Mouse (Mus musculus): ENCODE data around the gene Vasp.

The Vasp gene

DNA sequence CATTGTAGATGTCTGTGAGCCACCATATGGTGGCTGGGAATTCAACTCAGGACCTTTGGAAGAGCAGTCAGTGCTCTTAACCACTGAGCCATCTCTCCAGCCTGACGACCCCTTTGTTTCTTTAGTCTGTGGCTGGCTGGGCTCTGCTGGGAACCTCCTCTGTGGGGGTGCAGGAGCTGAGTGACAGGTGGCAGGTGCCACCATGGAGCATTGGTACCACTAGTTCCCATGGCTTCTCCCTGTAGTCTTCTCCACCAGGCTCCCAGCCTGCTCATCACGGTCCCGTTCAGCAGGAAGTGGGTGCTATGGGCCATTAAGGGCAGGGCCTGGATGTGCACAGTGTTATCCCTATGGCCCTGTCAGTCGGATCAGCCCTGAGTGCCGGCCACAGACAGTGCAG lies 37.0 kb downstream of the Vasp start:
- DNase-seq: no peak

- no peak for DNase-seq
Observed at GRCm38 (mm10) chr7:19231849-19232248, 39.8 kb downstream of the Vasp start.

DNA sequence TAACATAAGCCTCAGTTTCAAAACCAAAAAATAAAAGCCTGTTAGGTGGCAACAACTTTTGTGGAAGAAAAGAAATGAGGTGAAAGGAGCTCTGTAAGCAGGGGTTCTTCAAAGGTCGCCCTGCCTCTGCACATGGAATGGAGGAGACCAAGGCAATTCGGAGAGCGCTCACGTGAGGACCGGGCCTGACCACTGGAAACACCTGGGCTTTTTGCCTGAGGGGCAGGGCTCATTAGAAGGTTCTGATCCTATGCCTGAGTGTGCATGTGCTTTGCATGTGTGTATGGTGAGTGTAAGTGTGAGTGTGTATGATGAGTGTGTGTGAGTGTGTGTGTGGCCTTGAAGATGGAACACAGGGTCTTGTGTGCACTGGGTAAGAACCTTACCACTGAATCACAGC lies 40.7 kb downstream of the Vasp start:
- no peak for DNase-seq

DNA sequence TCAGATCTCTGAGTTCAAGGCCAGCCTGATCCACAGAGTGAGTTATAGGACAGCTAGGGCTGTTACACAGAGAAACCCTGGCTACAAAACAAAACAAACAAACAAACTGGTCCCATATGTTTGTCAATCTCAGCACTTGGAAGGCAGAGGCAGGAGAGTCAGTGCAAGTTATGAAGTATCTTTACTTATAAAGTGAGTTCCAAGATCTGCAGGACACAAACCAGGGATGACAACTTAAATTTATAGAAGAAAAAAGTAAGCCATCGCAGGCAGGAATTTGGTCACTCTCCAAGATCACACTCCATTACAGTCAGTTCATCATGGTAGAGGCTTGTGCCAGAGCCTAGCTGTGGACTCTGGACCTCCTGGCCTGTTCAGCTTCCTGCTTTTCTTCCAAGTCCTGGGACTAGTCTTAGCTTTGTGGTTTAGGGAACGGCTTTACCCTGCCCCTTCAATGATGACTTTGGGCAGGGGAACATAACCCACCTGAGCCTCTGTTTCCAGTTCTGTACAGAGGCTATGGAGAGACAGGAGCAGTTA lies 41.5 kb downstream of the Vasp start:
- DNase-seq: no peak

- no peak for DNase-seq
Observed at GRCm38 (mm10) chr7:19229404-19229803, 42.2 kb downstream of the Vasp start.

DNA sequence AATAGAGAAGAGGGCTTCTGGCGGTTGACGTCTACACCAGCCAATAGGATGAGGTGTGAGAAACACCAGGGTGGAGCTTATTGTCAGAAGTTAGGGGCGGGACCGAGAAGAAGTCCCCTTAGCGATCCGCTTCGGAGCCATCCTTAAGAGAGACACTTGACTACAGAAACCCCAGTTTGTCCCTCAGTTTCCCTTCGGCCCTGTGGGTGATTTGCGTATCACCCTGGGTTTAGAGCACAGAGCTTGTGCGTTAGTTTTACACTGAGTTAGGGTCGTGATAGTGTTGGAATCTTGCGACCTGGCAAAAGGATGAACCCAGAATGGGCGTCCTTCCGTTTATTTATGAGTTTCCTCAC lies 42.8 kb downstream of the Vasp start:
- DNase-seq: no peak

- peak; percentile 100 for DNase-seq
Observed at GRCm38 (mm10) chr7:19227883-19228792, 43.5 kb downstream of the Vasp start, which contains the start of gene Opa3. TSS of gene Opa3 (plus strand) at chr7:19228334.

DNA sequence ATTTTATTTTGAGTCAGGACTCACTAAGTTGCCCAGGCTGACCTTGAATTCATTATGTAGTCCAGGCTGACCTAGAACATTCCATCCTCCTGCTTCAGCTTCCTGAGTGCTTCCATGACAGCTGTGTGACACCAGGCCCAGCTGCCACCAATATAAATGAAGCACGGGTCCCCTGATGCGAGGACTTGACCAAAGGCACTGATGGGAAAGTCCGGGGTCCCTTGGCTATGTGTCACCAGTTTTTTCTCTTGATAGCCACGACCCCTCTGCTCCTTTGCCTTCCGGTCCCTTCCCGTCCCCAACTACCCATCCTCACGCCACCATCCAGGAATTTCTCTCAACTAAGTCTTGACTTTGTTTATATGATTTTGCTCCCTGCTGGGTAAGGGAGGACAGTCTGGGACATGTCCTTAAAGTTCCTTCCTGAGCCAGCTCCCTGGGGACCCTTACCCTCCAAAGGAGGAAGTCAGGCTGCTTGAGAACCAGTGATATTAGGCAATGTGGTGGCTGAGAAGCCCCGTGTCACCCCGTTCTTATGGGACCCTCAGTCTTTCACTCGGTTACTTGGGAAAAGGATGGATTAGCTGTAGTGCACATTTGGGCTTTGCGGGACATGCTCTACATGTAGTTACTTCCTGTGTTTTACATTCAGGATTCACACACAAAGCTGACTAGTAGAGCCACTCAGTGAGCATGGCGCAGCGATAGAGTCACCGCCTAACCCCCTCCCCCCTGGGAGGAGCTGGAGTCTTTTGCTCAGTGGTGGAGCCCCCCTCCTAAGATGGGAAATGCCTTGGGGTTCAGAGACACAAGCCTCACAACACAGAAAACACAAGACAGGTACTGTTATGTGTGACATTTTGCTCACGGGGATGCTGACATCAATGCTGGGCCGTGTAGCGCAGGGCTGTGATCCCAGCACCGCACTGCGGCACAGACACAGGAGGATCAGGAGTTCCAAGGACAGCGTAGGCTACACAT lies 44.5 kb downstream of the Vasp start:
- DNase-seq: peak; percentile 64

DNA sequence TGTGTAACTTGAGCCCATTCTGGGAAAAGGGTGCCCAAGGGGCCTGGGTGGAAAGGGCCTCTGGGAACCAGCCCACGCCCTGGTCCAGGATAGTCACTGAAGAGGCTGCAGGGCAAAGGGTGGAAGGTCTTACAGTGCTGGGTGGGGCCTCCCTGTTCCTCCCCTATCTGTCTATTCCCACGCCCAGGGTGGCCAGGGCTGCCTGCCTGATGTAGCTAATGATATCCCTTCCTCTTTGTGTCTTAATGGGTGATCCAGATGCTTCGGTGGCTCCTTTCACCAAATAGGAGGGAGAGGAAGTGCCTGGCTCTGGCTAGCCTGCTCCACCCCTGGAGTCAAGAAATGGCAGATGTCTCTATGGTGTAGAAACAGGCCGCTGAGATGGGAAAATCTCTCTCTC lies 46.7 kb downstream of the Vasp start:
- no peak for DNase-seq

DNA sequence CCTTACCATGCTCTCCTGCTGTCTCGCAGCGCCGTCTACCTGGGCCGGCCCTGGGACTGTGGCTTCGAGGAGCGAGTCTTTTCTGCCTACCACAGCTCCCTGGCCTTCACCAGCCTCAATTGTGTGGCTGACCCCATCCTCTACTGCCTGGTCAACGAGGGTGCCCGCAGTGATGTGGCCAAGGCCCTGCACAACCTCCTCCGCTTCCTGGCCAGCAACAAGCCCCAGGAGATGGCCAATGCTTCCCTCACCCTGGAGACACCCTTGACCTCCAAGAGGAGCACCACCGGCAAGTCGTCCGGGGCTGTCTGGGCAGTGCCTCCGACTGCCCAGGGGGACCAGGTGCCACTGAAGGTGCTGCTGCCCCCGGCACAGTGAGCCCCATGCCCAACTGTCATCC lies 48.7 kb downstream of the Vasp start:
- DNase-seq: no peak

GRCm38 (mm10) chr7:19222189-19222588 lies 49.4 kb downstream of the Vasp start:
- DNase-seq: no peak

- no peak for DNase-seq
Observed at GRCm38 (mm10) chr7:19220061-19220460, 51.6 kb downstream of the Vasp start.

DNA sequence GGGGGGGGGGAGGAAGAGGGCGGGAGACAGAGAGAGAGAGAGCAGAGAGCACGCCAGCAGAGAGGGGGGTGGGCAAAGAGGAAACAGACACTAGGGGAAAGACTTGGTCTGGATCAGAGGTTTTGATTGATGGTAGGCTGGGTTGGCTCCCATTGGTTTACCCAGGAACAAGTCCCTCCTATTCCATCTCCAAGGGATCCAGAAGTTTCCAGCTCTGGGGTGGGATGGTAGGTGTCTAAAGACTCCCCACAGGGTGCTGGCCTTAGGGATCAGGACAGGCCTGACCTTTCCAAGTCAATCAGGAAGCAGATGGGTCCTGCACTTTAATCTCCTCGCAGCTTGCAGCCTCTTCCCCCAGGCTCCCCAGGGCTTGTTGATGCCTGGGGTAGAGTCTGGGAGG lies 53.7 kb downstream of the Vasp start:
- DNase-seq: peak; percentile 53

DNA sequence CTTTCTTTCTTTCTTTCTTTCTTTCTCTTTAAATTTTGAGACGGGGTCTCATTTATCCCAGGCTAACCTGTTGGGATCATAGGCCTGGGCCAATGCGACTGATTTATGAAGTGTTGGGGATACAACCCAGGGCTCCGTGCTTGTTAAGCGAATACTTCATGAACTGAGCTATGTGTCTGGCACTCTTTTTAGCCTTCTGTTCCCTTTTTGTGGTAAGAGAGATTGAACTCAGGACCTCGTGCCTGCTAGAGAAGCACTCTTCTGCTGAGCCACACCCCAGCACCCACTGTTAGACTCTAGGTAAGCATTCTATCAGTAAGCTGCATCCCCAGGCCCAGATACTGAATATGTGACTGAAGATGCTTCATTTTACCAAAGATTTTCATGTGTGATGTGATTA lies 54.1 kb downstream of the Vasp start:
- peak; percentile 46 for DNase-seq

DNA sequence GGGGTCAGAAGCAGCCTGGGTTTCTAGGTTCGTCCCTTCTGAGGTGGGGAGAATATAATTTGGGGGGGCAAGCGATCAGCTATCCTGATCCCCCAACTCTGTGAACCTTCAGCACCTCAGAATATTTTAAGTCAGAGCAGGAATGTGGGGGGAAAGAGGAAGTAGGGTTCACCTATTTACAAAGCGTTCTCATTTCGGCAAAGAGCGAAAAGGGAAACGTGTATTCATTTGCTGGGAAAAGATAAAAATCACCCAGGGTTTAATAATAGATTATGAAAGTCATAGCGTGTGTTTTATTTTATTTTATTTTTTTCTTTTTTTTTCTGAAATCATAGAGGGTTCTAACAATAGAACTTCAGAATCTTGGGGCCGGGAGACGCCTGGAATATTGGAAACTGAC lies 56.7 kb downstream of the Vasp start:
- DNase-seq: no peak

- no peak for DNase-seq
Observed at GRCm38 (mm10) chr7:19214369-19214768, 57.2 kb downstream of the Vasp start.

DNA sequence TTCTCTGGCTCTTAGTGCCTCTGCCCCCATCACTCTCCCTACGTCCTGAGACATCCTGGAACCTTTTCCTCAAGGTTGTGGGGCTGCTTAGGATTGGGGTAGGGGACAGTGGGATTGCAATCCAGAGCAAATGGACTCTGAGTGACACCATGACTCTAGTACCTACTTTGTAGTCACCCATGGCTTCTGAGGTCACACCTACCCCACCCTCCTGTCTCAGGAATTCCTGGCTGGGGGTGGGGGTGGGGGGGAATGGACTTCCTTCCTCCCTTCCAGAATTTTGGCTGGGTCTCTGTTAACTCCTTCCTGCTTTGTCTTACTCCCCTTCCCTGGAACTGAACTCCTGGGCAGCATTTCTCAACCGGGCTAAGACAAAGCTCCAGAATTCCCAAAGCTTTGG lies 58.2 kb downstream of the Vasp start:
- DNase-seq: no peak

GRCm38 (mm10) chr7:19211996-19212755 lies 59.4 kb downstream of the Vasp start, which contains the start of gene Gpr4:
TSS of gene Gpr4 (plus strand) at chr7:19212538.
- DNase-seq: peak; percentile 65

DNA sequence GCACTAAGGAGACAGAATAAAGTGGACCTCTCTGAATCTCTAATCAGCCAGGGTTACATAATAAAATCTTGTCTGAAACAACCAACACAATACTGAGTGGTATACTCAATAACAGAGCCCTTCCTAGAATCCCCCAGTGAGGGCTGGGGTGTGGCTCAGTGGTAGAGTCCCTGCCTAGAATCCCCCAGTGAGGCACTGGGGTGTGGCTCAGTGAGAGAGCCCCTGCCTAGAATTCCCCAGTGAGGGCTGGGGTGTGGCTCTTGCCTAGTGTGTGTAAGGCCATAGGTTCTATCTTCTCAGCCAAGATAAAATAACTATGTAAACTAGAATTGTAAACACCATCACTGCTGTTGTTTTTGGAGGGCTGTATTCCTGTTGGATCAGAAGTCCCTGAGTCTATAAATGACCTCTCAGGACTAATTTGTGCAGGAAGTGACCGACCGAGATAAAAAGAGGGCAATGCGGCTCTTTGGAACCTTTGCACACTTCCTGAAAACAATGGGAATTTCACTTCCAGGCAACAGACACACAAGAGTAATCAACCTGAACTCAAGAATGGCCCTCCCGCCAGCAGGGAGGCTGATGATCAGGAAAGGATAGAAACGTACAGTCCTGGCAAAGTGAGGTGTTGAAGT lies 60.5 kb downstream of the Vasp start:
- no peak for DNase-seq

DNA sequence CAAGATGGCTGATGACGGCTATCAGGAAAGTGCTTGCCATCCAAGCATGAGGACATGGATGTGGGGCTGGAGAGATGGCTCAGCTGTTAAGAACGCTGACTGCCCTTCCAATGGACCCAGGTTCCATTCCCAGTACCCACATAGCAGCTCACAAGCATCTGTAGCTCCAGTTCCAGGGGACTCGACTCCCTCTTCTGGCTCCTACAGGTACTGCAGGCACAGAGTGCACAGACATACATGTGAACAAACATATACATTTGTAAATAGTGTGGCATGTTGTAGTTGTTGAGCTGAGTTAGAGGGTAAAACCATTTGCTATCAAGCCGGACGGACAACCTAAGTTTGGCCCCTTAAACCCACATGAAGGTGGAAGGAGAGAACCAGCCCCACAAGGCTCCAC lies 61.6 kb downstream of the Vasp start:
- DNase-seq: no peak

DNA sequence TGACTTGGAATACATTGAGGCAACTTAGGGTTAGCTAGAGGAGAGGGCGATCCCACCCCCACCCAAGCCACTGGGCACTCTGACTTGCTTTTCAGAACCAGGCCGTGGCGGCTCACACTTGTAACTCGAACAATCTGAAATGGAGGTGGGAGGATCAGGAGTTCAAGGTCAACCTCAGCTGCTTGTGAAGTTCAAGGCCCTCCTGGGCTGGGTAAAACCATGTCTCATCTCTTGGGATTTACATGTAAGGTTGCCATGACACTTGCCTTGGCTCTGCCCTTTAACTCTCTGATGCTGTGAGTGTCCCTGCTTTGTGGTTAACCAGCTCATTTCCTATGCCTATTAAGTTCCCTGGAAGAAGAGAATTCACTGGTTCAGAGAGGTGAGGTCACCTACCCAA lies 62.1 kb downstream of the Vasp start:
- no peak for DNase-seq

DNA sequence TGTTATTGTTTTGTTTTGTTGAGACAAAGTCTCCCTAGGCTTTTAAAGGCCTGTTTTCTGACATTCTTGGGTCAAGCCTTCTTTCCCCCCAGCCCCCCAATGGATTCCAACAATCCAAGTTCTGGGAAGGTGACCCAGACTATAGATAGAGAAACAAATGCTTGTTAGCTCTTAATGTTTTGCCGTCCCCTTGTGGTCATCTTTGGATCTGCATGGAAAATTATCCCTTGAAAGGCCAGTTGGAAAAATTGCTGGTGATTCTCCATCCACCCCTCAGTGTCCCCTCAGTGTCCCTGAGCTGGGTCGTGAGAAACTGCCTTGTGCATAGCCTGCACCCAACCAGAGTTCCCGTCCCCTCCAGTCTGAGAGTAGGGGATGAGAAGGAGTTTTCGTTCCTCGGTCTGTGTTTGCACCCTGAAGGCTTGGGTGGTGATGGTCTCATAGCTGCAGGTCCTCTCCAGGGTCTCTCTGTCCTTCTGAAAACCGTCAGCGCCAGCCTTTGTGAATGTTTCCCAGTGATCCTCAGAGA lies 62.6 kb downstream of the Vasp start:
- DNase-seq: peak; percentile 78

Data from lung, postnatal 10 days (tissue).